Mouse (Mus musculus) liver, postnatal 0 days (tissue): Measurements from ENCODE around the gene Atxn1. TPM values are rescaled to one million over a fixed set of nuclear protein-coding genes. Genes with fewer than 3 reads are reported as not detected.

ENCODE experiments used
- ATAC-seq: fragments of 200-750 bp; cut with Nextera tagmentation; 2 replicates; pipeline ENCODE4 v1.8.0; 2017; ENCODE audit warnings: mild to moderate bottlenecking, moderate library complexity
- DNase-seq: peaks from one replicate; pipeline ENCODE4 v3.0.0-alpha.2; 2016
- H3K27ac ChIP-seq: fragments of 300-500 bp; sonication (generic); 2 replicates; pipeline ENCODE4 v1.5.1; 2014; ENCODE audit warnings: antibody characterized with exemption, moderate library complexity, mild to moderate bottlenecking, low read depth
- H3K27me3 ChIP-seq: fragments of 300-500 bp; sonication (generic); 2 replicates; pipeline ENCODE4 v1.6.1; 2014; ENCODE audit warnings: low read length, control low read depth, mixed read lengths; ENCODE audit not compliant: insufficient read depth
- H3K36me3 ChIP-seq: fragments of 300-500 bp; sonication (generic); replicated peaks from 2 replicates; pipeline ENCODE4 v1.6.1; 2014; ENCODE audit warnings: mild to moderate bottlenecking, control low read depth, low read length, moderate library complexity, mixed read lengths; ENCODE audit not compliant: insufficient read depth
- H3K4me1 ChIP-seq: fragments of 300-500 bp; sonication (generic); 2 replicates; pipeline ENCODE4 v1.6.1; 2014; ENCODE audit warnings: antibody characterized with exemption, mild to moderate bottlenecking, control low read depth; ENCODE audit not compliant: insufficient read depth
- H3K4me2 ChIP-seq: fragments of 300-500 bp; sonication (generic); 2 replicates; pipeline ENCODE4 v1.6.1; 2014; ENCODE audit warnings: low read depth, mild to moderate bottlenecking, low read length, moderate library complexity, mixed read lengths
- H3K4me3 ChIP-seq: fragments of 300-500 bp; sonication (generic); 2 replicates; pipeline ENCODE4 v1.5.1; 2014; ENCODE audit warnings: low read depth, low read length
- H3K9ac ChIP-seq: fragments of 300-500 bp; sonication (generic); replicated peaks from 2 replicates; pipeline ENCODE4 v1.6.1; 2014; ENCODE audit warnings: mild to moderate bottlenecking, moderate library complexity
- H3K9me3 ChIP-seq: fragments of 300-500 bp; sonication (generic); 2 replicates; pipeline ENCODE4 v1.6.1; 2016; ENCODE audit warnings: mild to moderate bottlenecking, control low read depth, low read length, mixed read lengths
- CTCF ChIP-seq: sonication (generic); IDR thresholded peaks from 2 replicates; pipeline ENCODE4 v1.5.1; 2016; ENCODE audit warnings: antibody characterized with exemption, low read depth
- EP300 ChIP-seq: IDR thresholded peaks from 2 replicates; pipeline ENCODE4 v1.6.1; 2016; ENCODE audit warnings: antibody characterized with exemption, low read depth, mild to moderate bottlenecking
- WGBS: fragments of 180-500 bp; shearing (Covaris S2); extraction: QIAGEN DNeasy Blood & Tissue Kit; methylation state at CpG from one replicate; pipeline ENCODE4 v1.1.7; 2014; ENCODE audit not compliant: insufficient replicate concordance; 5-methylcytosine and 5-hydroxymethylcytosine counted together
- polyA plus RNA-seq: library from polyadenylated mRNA; unstranded; fragments of >200 nt; fragmentation: Nextera tagmentation; extraction: Ambion mirVana; gene quantifications from 2 replicates; pipeline ENCODE4 v1.2.1, GENCODE M21; 2015

Atxn1 gene
- polyA plus RNA-seq, 1 experiment from 2014 or later, result 4.4 TPM

DNA sequence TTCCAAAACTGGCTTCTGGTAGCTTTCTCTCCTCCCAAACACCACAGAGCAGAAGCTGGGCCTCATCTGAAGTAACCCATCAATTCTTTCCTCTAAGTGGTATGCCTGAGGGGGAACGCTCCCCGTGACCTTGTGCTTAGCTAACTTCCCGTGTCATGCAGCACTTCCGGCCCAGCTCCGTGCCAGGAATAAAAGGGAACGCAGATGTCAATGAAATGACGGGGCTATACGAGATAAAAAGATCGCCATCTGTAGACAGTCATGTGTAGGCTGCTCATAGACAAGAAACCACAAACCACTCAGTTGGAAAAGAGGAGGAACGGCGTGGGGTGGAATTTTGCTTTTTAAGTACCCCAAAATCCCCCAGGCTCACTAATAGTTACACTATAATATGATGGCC lies 271.3 kb downstream of the Atxn1 start:
- H3K4me1 ChIP-seq, result 0 out of 2 replicates have a peak, but pooled peaks cover 7% of the 10 kb centered on the region
- DNase-seq, result peak; percentile 30
- H3K36me3 ChIP-seq, result no peaks in the 10 kb centered on the region
- H3K9me3 ChIP-seq, result peaks cover 4% of the 10 kb centered on the region; the same call in 1 of the 2 replicates
- H3K9ac ChIP-seq, result no peak overlapping the region
- TF ChIP-seq CTCF, result no peak
- TF ChIP-seq EP300, result no peak
- ATAC-seq, result no peak
- no peak overlapping the region for H3K4me3 ChIP-seq
- H3K4me2 ChIP-seq, result peak overlapping the region; percentile 9; the same call in 1 of the 2 replicates
- no peaks in the 10 kb centered on the region for H3K27me3 ChIP-seq
- 22% methylated on average over 11 of the region's 11 CpGs for WGBS
- no peak overlapping the region for H3K27ac ChIP-seq

DNA sequence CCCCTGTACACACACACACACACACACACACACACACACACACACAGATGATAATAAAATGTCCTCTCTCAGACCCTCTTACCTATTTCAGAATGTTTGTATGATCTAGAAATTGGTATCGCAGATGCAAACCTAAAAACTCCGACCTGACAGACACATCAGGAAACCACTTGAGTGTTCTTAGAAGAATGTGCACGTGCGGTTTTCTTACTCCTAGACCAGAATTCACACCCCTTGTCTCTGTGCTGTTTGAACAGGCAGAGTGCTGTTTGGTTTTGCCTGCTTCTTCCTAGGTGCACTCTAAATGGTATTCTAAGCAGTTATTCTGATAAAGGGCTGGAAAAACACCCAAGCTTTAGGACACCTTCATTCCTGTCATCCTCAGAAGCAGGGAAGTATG lies 271.7 kb downstream of the Atxn1 start:
- Histone ChIP-seq H3K4me1 (0 out of 2 replicates have a peak, but pooled peaks cover 7% of the 10 kb centered on the region), H3K27ac (no peak overlapping the region), H3K4me2 (peak overlapping the region; percentile 9; the same call in 1 of the 2 replicates), H3K36me3 (no peaks in the 10 kb centered on the region), H3K4me3 (no peak overlapping the region), H3K27me3 (no peaks in the 10 kb centered on the region), H3K9ac (no peak overlapping the region), H3K9me3 (peaks cover 4% of the 10 kb centered on the region; the same call in 1 of the 2 replicates)
- DNase-seq (no peak), ATAC-seq (no peak)
- WGBS, result 46% methylated on average over 4 of the region's 4 CpGs
- TF ChIP-seq EP300, result no peak
- TF ChIP-seq CTCF, result no peak

DNA sequence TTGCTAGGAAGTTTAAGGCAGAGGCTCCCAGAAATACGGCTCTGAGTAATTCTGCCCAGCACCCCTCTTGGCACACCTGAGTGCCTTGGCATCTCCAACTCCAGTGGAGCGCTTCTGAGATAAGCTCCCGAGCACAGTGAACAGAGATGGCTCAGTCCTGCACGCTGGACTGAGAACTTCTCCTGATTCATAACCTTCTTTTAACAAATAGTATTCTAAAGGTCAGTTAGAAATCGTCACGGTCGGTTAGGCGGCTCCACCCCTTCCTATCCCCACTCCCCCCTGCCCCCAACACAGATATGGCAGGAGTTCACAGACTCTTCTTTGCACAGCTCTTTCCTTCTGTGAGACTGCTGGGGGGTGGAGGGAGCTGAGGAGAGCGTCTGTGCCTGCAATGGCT lies 272.4 kb downstream of the Atxn1 start:
- Histone ChIP-seq H3K9ac (no peak overlapping the region), H3K4me2 (no peak overlapping the region), H3K9me3 (peaks cover 4% of the 10 kb centered on the region; the same call in 1 of the 2 replicates), H3K27me3 (no peaks in the 10 kb centered on the region), H3K4me3 (no peak overlapping the region), H3K4me1 (0 out of 2 replicates have a peak, but pooled peaks cover 7% of the 10 kb centered on the region), H3K36me3 (no peaks in the 10 kb centered on the region), H3K27ac (no peak overlapping the region)
- WGBS, result 45% methylated on average over 9 of the region's 9 CpGs
- ATAC-seq (no peak), DNase-seq (no peak)
- no peak for TF ChIP-seq CTCF
- no peak for TF ChIP-seq EP300

- Histone ChIP-seq H3K9me3 (no peaks in the 10 kb centered on the region), H3K27me3 (no peaks in the 10 kb centered on the region), H3K4me3 (no peak overlapping the region), H3K9ac (no peak overlapping the region), H3K4me2 (no peak overlapping the region), H3K36me3 (no peaks in the 10 kb centered on the region), H3K27ac (no peak overlapping the region), H3K4me1 (0 out of 2 replicates have a peak, but pooled peaks cover 7% of the 10 kb centered on the region)
- ATAC-seq (no peak), DNase-seq (no peak)
- 85% methylated on average over 1 of the region's 1 CpGs for WGBS
- no peak for TF ChIP-seq CTCF
- TF ChIP-seq EP300, result no peak
These were observed 274.4 kb downstream of the Atxn1 start for GRCm38 (mm10) chr13:45690426-45690825.

GRCm38 (mm10) chr13:45688864-45689263 lies 275.9 kb downstream of the Atxn1 start:
- ATAC-seq (no peak), DNase-seq (no peak)
- Histone ChIP-seq H3K27ac (no peak overlapping the region), H3K27me3 (no peaks in the 10 kb centered on the region), H3K4me3 (no peak overlapping the region), H3K9me3 (no peaks in the 10 kb centered on the region), H3K4me1 (0 out of 2 replicates have a peak, but pooled peaks cover 7% of the 10 kb centered on the region), H3K4me2 (no peak overlapping the region), H3K36me3 (no peaks in the 10 kb centered on the region), H3K9ac (no peak overlapping the region)
- WGBS, result 75% methylated on average over 2 of the region's 2 CpGs
- TF ChIP-seq CTCF (no peak), EP300 (no peak)

DNA sequence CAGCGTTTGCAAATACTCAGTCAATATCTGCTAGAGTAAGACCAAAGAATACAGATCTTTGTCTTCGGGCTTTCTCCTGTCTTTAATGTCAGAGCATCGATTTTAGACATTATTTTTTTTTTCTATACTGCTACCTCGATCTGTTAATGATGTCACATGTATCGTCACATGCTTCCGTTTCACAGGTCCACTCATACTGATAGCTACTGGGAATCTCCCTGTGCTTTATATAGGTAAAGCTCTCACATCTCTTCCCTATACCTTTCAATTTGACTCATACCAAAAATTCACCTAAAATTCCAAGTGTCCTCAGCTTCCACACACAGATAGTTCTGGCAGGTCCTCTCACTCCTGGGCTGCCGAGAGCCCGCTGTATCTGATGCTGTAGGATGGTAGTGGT lies 277.2 kb downstream of the Atxn1 start:
- Histone ChIP-seq H3K36me3 (no peaks in the 10 kb centered on the region), H3K9me3 (no peaks in the 10 kb centered on the region), H3K4me3 (no peak overlapping the region), H3K4me1 (0 out of 2 replicates have a peak, but pooled peaks cover under 1% of the 10 kb centered on the region), H3K4me2 (no peak overlapping the region), H3K9ac (no peak overlapping the region), H3K27me3 (no peaks in the 10 kb centered on the region), H3K27ac (no peak overlapping the region)
- no peak for DNase-seq
- no peak for ATAC-seq
- 87% methylated on average over 8 of the region's 8 CpGs for WGBS
- TF ChIP-seq EP300 (no peak), CTCF (no peak)

DNA sequence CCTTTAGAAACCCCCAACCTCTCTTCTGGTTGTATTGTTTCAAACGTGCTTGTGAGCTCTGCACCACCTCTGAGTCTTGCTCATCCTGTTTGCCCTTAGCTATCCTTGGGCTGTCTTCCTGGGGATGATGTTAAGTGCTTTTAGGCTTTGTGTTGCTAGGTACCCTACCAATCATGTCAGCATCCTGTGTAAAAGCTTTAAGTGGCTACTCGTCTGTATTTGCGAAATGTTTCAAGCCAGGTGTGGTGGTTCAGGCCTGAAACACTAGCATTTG lies 278.6 kb downstream of the Atxn1 start:
- Histone ChIP-seq H3K9me3 (no peaks in the 10 kb centered on the region), H3K36me3 (no peaks in the 10 kb centered on the region), H3K27me3 (no peaks in the 10 kb centered on the region), H3K4me1 (no peaks in the 10 kb centered on the region), H3K9ac (no peak overlapping the region), H3K4me3 (no peak overlapping the region), H3K27ac (no peak overlapping the region), H3K4me2 (no peak overlapping the region)
- ATAC-seq (no peak), DNase-seq (no peak)
- 45% methylated on average over 3 of the region's 3 CpGs for WGBS
- TF ChIP-seq CTCF, result no peak
- no peak for TF ChIP-seq EP300
